Mouse (Mus musculus) liver, embryonic 18 days (tissue): ENCODE measurements around the gene 2610001J05Rik. TPM values are rescaled to one million over a fixed set of nuclear protein-coding genes. Genes with fewer than 3 reads are reported as not detected.

Experiments
- polyA plus RNA-seq: library from polyadenylated mRNA; depleted of rRNA; stranded (reverse); fragments of >200 nt; gene quantifications from 2 replicates; pipeline ENCODE4 v1.2.3, GENCODE M21; 2012; rRNA removed

2610001J05Rik gene
- polyA plus RNA-seq, result 23.8 and 26.8 TPM in 2 replicates

GRCm38 (mm10) chr6:13870919-13871624 lies at the start of gene 2610001J05Rik:
Gene 2610001J05Rik (minus strand): TSS chr6:13871518.

GRCm38 (mm10) chr6:13839345-13840054 lies 31.8 kb downstream of the 2610001J05Rik start, which contains the start of gene Gpr85:
Gene Gpr85 (minus strand): TSS chr6:13839942.

Other genes with a start within 250 kb of the 2610001J05Rik start
- gene Bmt2, start 193.6 kb downstream of the 2610001J05Rik start, polyA plus RNA-seq, result 3.1 and 3.4 TPM in 2 replicates
- 0.10 and 0.16 TPM in 2 replicates for gene Gpr85, start 31.6 kb downstream of the 2610001J05Rik start, polyA plus RNA-seq